Mouse (Mus musculus) lung, embryonic 14.5 days (tissue): Measurements from ENCODE around the gene Klf9. TPM values are rescaled to one million over a fixed set of nuclear protein-coding genes. Genes with fewer than 3 reads are reported as not detected.

Source experiments
- ATAC-seq: fragments of 200-750 bp; cut with Nextera tagmentation; 2 replicates; pipeline ENCODE4 v1.8.0; 2017; ENCODE audit warnings: mild to moderate bottlenecking, moderate TSS enrichment, moderate library complexity; ENCODE audit not compliant: insufficient read depth
- DNase-seq: peaks from one replicate; pipeline ENCODE4 v3.0.0-alpha.2; 2015
- H3K27ac ChIP-seq: fragments of 300-500 bp; sonication (generic); 2 replicates; pipeline ENCODE4 v1.5.1; 2014; ENCODE audit warnings: low read depth, mild to moderate bottlenecking, moderate library complexity
- H3K27me3 ChIP-seq: fragments of 300-500 bp; sonication (generic); 2 replicates; pipeline ENCODE4 v1.6.1; 2014; ENCODE audit warnings: low read length, control low read depth; ENCODE audit not compliant: insufficient read depth
- H3K36me3 ChIP-seq: fragments of 300-500 bp; sonication (generic); 2 replicates; pipeline ENCODE4 v1.6.1; 2014; ENCODE audit warnings: control low read depth; ENCODE audit not compliant: insufficient read depth
- H3K4me1 ChIP-seq: fragments of 300-500 bp; sonication (generic); 2 replicates; pipeline ENCODE4 v1.6.1; 2014; ENCODE audit warnings: antibody characterized with exemption, control low read depth; ENCODE audit not compliant: insufficient read depth
- H3K4me2 ChIP-seq: fragments of 300-500 bp; sonication (generic); 2 replicates; pipeline ENCODE4 v1.6.1; 2014; ENCODE audit warnings: mild to moderate bottlenecking
- H3K4me3 ChIP-seq: fragments of 300-500 bp; sonication (generic); 2 replicates; pipeline ENCODE4 v1.5.1; 2014; ENCODE audit warnings: low read depth, low read length
- H3K9ac ChIP-seq: fragments of 300-500 bp; sonication (generic); 2 replicates; pipeline ENCODE4 v1.6.1; 2014
- H3K9me3 ChIP-seq: fragments of 300-500 bp; sonication (generic); 2 replicates; pipeline ENCODE4 v1.6.1; 2016; ENCODE audit warnings: low read depth, low read length, control low read depth
- CTCF ChIP-seq: IDR thresholded peaks from 2 replicates; pipeline ENCODE4 v1.5.1; 2016; ENCODE audit warnings: antibody characterized with exemption, low read depth
- WGBS: fragments of 180-500 bp; shearing (Covaris S2); extraction: QIAGEN DNeasy Blood & Tissue Kit; methylation state at CpG from one replicate; pipeline ENCODE4 v1.1.7; 2014; 5-methylcytosine and 5-hydroxymethylcytosine counted together
- polyA plus RNA-seq: library from polyadenylated mRNA; unstranded; fragments of >200 nt; fragmentation: Nextera tagmentation; extraction: Ambion mirVana; gene quantifications from 2 replicates; pipeline ENCODE4 v1.2.1, GENCODE M21; 2014

The Klf9 gene
- polyA plus RNA-seq, 1 experiment from 2014 or later = 2.0 TPM

DNA sequence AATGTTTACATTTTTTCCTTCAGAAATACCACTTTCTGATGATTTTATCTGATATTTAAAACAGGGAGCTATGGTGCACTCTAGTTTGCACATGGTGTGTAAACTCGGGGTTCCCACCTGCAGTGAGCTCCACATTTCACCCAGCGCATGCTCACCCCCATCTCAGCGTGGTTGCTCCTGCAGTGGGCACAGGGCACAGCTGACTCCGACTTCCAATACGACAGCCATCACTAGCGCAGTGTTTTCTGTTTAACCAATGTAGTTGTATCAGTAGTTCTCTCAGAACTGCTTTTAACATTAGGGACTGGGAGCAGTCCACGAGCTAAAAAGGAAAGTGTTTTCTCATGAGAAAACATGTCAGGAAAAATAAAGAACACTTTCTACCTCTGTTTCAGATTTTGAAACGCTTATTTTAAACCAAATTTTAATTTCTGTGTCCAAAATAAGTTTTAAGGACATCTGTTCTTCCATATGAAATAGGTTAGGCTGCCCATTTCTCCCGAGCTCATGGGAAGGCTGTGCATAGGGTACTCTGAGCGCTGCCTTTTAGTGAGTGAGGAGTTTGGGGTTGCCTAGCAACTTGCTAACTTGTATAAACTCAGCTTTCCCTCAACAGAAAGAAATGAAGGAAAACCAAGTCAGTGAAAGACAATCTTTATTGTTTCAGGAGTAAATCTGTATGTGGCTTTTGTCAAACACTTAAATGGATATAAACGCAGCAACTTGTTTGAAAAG lies 25.7 kb downstream of the Klf9 start:
- H3K9ac ChIP-seq = no peak overlapping the region
- no peaks in the 10 kb centered on the region for H3K9me3 ChIP-seq
- ATAC-seq (no peak), DNase-seq (no peak)
- WGBS = 68% methylated on average over 11 of the region's 11 CpGs
- H3K4me1 ChIP-seq = no peaks in the 10 kb centered on the region
- H3K4me2 ChIP-seq = no peak overlapping the region
- H3K27ac ChIP-seq = no peak overlapping the region
- no peak overlapping the region for H3K4me3 ChIP-seq
- TF ChIP-seq CTCF = no peak
- H3K27me3 ChIP-seq = no peaks in the 10 kb centered on the region
- no peaks in the 10 kb centered on the region for H3K36me3 ChIP-seq

DNA sequence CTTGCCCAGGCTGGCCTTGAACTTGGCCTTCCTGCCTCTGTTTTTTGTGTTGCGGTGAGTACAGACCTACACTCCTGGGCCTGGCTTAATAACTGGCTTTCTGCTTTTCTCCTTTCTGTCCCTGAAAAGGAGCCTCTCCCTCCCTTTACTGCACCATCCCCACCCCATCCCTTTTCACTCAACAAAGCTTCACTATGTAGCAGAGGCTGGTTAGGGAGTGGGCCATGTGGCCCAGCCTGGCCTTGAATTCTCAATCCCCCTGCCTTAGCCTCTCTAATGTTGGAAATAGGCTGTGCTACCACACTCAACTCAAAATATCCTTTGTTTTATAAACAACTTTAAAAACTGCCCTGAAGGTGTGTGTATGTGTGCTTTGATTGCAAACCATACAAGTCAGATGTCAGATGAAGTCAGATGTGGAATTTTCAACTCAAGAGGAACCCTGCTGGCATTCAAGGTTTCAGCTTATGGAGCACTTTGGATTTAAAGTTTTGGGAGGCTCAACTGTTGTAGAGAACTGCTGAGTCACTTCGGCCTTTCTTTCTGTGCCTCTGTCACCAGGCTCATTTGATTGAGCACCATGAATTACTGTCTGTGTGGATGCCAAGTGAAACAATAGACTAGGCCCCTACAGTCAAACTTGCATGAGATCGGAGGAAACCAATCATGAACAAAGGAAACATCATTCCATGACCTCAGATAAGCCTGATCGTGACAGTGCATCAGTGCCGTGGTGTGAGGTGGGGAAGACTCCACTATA lies 28.1 kb downstream of the Klf9 start:
- ATAC-seq (no peak), DNase-seq (no peak)
- WGBS = 78% methylated on average over 5 of the region's 5 CpGs

GRCm38 (mm10) chr19:23169659-23170050 lies 28.6 kb downstream of the Klf9 start:
- Histone ChIP-seq H3K4me1 (no peaks in the 10 kb centered on the region), H3K9ac (no peak overlapping the region), H3K27ac (no peak overlapping the region), H3K27me3 (no peaks in the 10 kb centered on the region), H3K9me3 (no peaks in the 10 kb centered on the region), H3K4me3 (no peak overlapping the region), H3K4me2 (no peak overlapping the region), H3K36me3 (no peaks in the 10 kb centered on the region)
- ATAC-seq (no peak), DNase-seq (no peak)
- TF ChIP-seq CTCF = no peak
- 91% methylated on average over 2 of the region's 2 CpGs for WGBS

More for the DNA sequence above, 28.1 kb downstream of the Klf9 start:
- Histone ChIP-seq H3K36me3 (no peaks in the 10 kb centered on the region), H3K9me3 (no peaks in the 10 kb centered on the region), H3K27ac (no peak overlapping the region), H3K4me2 (no peak overlapping the region), H3K27me3 (no peaks in the 10 kb centered on the region), H3K9ac (no peak overlapping the region), H3K4me1 (no peaks in the 10 kb centered on the region), H3K4me3 (no peak overlapping the region)
- TF ChIP-seq CTCF = no peak

DNA sequence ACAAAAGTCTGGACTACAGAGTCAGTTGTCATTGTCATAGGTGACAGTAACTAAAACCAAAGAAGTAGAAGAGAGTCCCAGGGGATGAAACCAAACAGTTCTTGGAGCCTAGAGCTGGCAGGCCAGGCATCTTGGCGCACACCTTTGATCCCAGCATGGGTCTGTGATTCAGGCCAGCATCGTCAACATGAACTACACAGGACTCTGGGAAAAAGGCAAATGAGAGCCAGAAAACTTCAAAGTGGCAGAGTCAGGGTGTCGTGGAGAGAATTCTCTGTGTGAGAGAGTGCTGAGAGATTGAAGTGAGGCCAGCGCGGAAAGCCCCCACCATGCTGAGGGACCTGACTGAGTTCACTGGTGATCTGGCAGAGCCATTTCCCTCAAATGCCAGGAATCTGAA lies 29.4 kb downstream of the Klf9 start:
- no peak overlapping the region for H3K4me3 ChIP-seq
- no peak for ATAC-seq
- H3K27ac ChIP-seq = no peak overlapping the region
- WGBS = 74% methylated on average over 5 of the region's 5 CpGs
- H3K4me1 ChIP-seq = no peaks in the 10 kb centered on the region
- H3K9me3 ChIP-seq = no peaks in the 10 kb centered on the region
- no peak overlapping the region for H3K9ac ChIP-seq
- DNase-seq = no peak
- H3K27me3 ChIP-seq = no peaks in the 10 kb centered on the region
- H3K36me3 ChIP-seq = no peaks in the 10 kb centered on the region
- H3K4me2 ChIP-seq = no peak overlapping the region
- TF ChIP-seq CTCF = no peak

DNA sequence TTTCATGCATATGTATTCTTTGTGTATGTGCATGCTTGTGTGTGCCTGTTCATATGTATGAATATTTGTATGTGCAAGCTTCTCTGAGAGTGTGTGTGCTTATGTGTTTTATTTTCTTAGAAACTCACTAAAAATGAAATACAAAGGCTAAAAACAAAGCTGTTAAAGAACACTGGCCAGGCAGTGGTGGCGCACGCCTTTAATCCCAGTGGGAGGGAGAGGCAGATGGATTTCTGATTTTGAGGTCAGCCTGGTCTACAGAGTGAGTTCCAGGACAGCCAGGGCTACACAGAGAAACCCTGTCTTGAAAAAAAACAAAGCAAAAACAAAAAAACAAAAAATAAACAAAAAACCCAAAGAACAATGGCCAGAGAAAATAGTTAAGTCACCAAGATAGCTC lies 30.1 kb downstream of the Klf9 start:
- Histone ChIP-seq H3K4me2 (no peak overlapping the region), H3K4me3 (no peak overlapping the region), H3K36me3 (no peaks in the 10 kb centered on the region), H3K9ac (no peak overlapping the region), H3K4me1 (no peaks in the 10 kb centered on the region), H3K9me3 (no peaks in the 10 kb centered on the region), H3K27ac (no peak overlapping the region), H3K27me3 (no peaks in the 10 kb centered on the region)
- no peak for DNase-seq
- WGBS = 91% methylated on average over 2 of the region's 2 CpGs
- no peak for TF ChIP-seq CTCF
- no peak for ATAC-seq

- no peak overlapping the region for H3K4me2 ChIP-seq
- no peak for DNase-seq
- no peaks in the 10 kb centered on the region for H3K4me1 ChIP-seq
- no peak overlapping the region for H3K27ac ChIP-seq
- 65% methylated on average over 3 of the region's 3 CpGs for WGBS
- H3K27me3 ChIP-seq = no peaks in the 10 kb centered on the region
- H3K9ac ChIP-seq = no peak overlapping the region
- no peaks in the 10 kb centered on the region for H3K36me3 ChIP-seq
- no peak for TF ChIP-seq CTCF
- no peak for ATAC-seq
- H3K4me3 ChIP-seq = no peak overlapping the region
- no peaks in the 10 kb centered on the region for H3K9me3 ChIP-seq
Measured at GRCm38 (mm10) chr19:23175090-23175489, 34.1 kb downstream of the Klf9 start.

DNA sequence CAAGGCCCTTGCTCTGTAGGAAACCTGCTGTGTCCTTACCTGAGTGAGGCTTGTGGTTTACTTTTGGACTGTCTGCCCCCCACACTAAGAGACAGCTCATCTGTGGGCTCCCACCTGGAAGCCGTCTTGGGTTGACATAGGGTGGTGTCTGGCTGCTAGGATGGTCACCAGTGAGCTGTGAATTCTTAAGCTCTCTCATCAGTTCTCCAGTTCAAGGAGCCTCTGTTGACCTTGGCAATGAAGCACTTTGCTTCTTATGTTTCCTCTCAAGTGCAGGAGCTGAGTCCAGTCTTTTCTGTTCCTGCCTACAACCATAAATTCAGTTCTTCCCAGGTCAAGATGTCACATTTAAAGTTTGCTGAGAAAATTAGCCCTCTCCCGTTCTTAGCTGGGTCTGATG lies 34.5 kb downstream of the Klf9 start:
- Histone ChIP-seq H3K4me2 (no peak overlapping the region), H3K36me3 (no peaks in the 10 kb centered on the region), H3K9ac (no peak overlapping the region), H3K9me3 (no peaks in the 10 kb centered on the region), H3K4me3 (no peak overlapping the region), H3K27me3 (no peaks in the 10 kb centered on the region), H3K4me1 (no peaks in the 10 kb centered on the region), H3K27ac (no peak overlapping the region)
- no peak for TF ChIP-seq CTCF
- 39% methylated on average over 2 of the region's 2 CpGs for WGBS
- DNase-seq = no peak
- no peak for ATAC-seq
